Mouse (Mus musculus): ENCODE results near the gene Mcm3.

The Mcm3 gene

GRCm38 (mm10) chr1:20819771-20820605, at the start of gene Mcm3:
Mcm3 (minus strand) TSS chr1:20820312.
- DNase-seq (ENCODE audit: low spot score) = peak; percentile 99

GRCm38 (mm10) chr1:20868036-20868435, 47.9 kb upstream of the Mcm3 start:
- DNase-seq (ENCODE audit: low spot score) = peak; percentile 25

GRCm38 (mm10) chr1:20867241-20867902, 47.3 kb upstream of the Mcm3 start:
- DNase-seq (ENCODE audit: low spot score) = peak; percentile 65

- DNase-seq (ENCODE audit: low spot score) = no peak
Measured at GRCm38 (mm10) chr1:20863452-20864172, 43.5 kb upstream of the Mcm3 start.

- no peak for DNase-seq (ENCODE audit: low spot score)
Measured at GRCm38 (mm10) chr1:20861865-20862264, 41.8 kb upstream of the Mcm3 start.

GRCm38 (mm10) chr1:20860775-20861174, 40.7 kb upstream of the Mcm3 start:
- no peak for DNase-seq (ENCODE audit: low spot score)

- no peak for DNase-seq (ENCODE audit: low spot score)
Measured at GRCm38 (mm10) chr1:20856924-20857902, 37.1 kb upstream of the Mcm3 start.

- no peak for DNase-seq (ENCODE audit: low spot score)
Measured at GRCm38 (mm10) chr1:20839911-20840310, 19.8 kb upstream of the Mcm3 start.

- no peak for DNase-seq (ENCODE audit: low spot score)
Measured at GRCm38 (mm10) chr1:20836551-20837125, 16.5 kb upstream of the Mcm3 start.

GRCm38 (mm10) chr1:20833141-20833511, 13.0 kb upstream of the Mcm3 start:
- no peak for DNase-seq (ENCODE audit: low spot score)

- no peak for DNase-seq (ENCODE audit: low spot score)
Measured at GRCm38 (mm10) chr1:20832473-20833140, 12.5 kb upstream of the Mcm3 start.

- DNase-seq (ENCODE audit: low spot score) = no peak
Measured at GRCm38 (mm10) chr1:20830546-20830945, 10.4 kb upstream of the Mcm3 start.

- no peak for DNase-seq (ENCODE audit: low spot score)
Measured at GRCm38 (mm10) chr1:20828061-20828460, 7.9 kb upstream of the Mcm3 start.

GRCm38 (mm10) chr1:20825036-20825435, 4.9 kb upstream of the Mcm3 start:
- DNase-seq (ENCODE audit: low spot score) = no peak

GRCm38 (mm10) chr1:20823906-20824305, 3.8 kb upstream of the Mcm3 start:
- no peak for DNase-seq (ENCODE audit: low spot score)

- DNase-seq (ENCODE audit: low spot score) = no peak
Measured at GRCm38 (mm10) chr1:20823471-20823870, 3.4 kb upstream of the Mcm3 start.

GRCm38 (mm10) chr1:20820959-20821358, 847 bp upstream of the Mcm3 start:
- DNase-seq (ENCODE audit: low spot score) = no peak

- no peak for DNase-seq (ENCODE audit: low spot score)
Measured at GRCm38 (mm10) chr1:20817596-20817995, 2.5 kb downstream of the Mcm3 start.

GRCm38 (mm10) chr1:20817172-20817571, 2.9 kb downstream of the Mcm3 start:
- no peak for DNase-seq (ENCODE audit: low spot score)

GRCm38 (mm10) chr1:20814521-20814920, 5.6 kb downstream of the Mcm3 start:
- no peak for DNase-seq (ENCODE audit: low spot score)

- no peak for DNase-seq (ENCODE audit: low spot score)
Measured at GRCm38 (mm10) chr1:20804526-20804925, 15.6 kb downstream of the Mcm3 start.

Data from embryo, embryonic 10.5 days (tissue).